Mouse (Mus musculus): ENCODE data around the gene Gsta2. TPM values are rescaled to one million over a fixed set of nuclear protein-coding genes. Genes with fewer than 3 reads are reported as not detected.

Gsta2 gene
- polyA plus RNA-seq, 1 experiment from 2014 or later: 320 TPM

DNA sequence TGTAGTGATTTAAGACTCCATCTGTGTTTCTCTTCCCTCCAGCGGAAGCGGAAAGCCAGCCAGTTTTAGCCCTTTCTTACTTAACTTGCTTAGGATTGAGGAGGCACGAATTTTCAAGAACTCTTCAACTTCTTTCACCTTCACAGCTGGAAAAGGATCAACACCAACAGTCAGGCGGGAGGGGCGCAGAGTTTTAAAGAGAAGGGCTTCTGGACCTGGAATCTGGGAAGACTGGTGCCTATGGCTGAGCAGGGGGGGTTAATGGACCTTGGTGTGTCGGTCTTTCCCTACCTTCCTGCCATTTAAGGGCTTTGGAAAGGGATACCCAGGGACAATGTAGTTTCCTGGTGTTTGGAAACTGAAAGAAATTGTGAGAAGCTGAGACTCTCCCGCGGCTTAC lies 22.0 kb upstream of the Gsta2 start:
- Histone ChIP-seq H3K4me2 (ENCODE audit: low read length) (peak overlapping the region; percentile 59), H3K27me3 (ENCODE audit: insufficient read depth, low read length) (no peaks in the 10 kb centered on the region), H3K36me3 (ENCODE audit: insufficient read depth, low read length) (no peaks in the 10 kb centered on the region), H3K9me3 (replicated peaks; ENCODE audit: low read length) (no peaks in the 10 kb centered on the region), H3K9ac (ENCODE audit: low read depth, low read length) (no peak overlapping the region), H3K4me1 (replicated peaks; ENCODE audit: insufficient read depth, low read length) (peaks cover 6% of the 10 kb centered on the region; the same call in 1 of the 2 replicates), H3K4me3 (replicated peaks; ENCODE audit: low read depth, low read length) (peak overlapping the region; percentile 8; the same call in 1 of the 2 replicates), H3K27ac (no peak overlapping the region)
- WGBS: 28% methylated on average over 8 of the region's 8 CpGs
- DNase-seq (ENCODE audit: low spot score) (no peak), ATAC-seq (replicated peaks; ENCODE audit: low FRiP score, low read depth) (no peak)
- no peak for TF ChIP-seq CTCF (IDR thresholded peaks at IDR 0.05; ENCODE audit: low read depth)

DNA sequence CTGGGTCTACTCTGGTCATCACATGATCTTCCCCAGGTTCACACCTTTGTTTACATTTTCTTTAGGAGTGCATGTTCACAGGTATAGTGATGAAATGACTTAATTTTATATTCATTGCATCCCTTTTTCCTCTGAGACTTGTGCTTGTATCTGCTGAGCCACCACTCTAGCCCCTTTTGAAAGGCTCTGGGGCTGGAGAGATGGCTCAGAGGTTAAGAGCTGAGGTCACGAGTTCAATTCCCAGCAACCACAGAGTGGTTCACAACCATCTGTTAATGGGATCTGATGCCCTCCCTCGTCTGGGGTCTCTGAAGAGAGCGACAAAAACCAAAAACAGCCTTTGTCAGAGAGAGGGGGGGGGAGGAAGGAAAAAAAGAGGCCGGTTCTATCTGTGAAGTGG lies 19.9 kb upstream of the Gsta2 start:
- H3K36me3 ChIP-seq (ENCODE audit: insufficient read depth, low read length): no peaks in the 10 kb centered on the region
- no peaks in the 10 kb centered on the region for H3K27me3 ChIP-seq (ENCODE audit: insufficient read depth, low read length)
- no peak for DNase-seq (ENCODE audit: low spot score)
- 76% methylated on average over 4 of the region's 4 CpGs for WGBS
- H3K9me3 ChIP-seq (replicated peaks; ENCODE audit: low read length): no peaks in the 10 kb centered on the region
- H3K4me1 ChIP-seq (replicated peaks; ENCODE audit: insufficient read depth, low read length): peaks cover 6% of the 10 kb centered on the region; the same call in 1 of the 2 replicates
- no peak overlapping the region for H3K9ac ChIP-seq (ENCODE audit: low read depth, low read length)
- no peak for ATAC-seq (replicated peaks; ENCODE audit: low FRiP score, low read depth)
- H3K4me3 ChIP-seq (replicated peaks; ENCODE audit: low read depth, low read length): no peak overlapping the region
- no peak for TF ChIP-seq CTCF (IDR thresholded peaks at IDR 0.05; ENCODE audit: low read depth)
- no peak overlapping the region for H3K4me2 ChIP-seq (ENCODE audit: low read length)
- no peak overlapping the region for H3K27ac ChIP-seq

DNA sequence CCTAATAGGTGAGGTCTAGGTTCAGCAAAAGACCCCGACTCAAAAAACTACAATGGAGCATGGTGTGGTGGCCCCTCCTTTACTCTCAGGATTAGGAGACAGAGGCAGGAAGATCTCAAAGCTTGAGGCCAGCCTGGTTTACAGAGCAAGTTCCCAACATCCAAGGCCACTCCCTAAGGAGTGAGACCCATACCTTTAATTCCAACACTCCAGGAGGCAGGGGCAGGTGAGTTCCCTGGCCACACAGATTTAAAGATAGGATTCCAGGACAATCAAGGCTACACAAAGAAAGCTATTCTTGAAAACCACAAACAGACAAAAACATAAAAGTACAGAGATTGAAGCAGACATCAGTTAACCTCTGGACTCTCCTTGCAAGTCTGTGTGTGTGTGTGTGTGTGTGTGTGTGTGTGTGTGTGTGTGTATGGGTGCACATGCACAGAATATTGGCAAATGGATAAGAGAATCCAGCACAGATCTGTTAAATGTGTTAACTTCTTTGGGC lies 19.3 kb upstream of the Gsta2 start:
- no peak overlapping the region for H3K4me3 ChIP-seq (replicated peaks; ENCODE audit: low read depth, low read length)
- H3K9ac ChIP-seq (ENCODE audit: low read depth, low read length): no peak overlapping the region
- peaks cover 6% of the 10 kb centered on the region; the same call in 1 of the 2 replicates for H3K4me1 ChIP-seq (replicated peaks; ENCODE audit: insufficient read depth, low read length)
- DNase-seq (ENCODE audit: low spot score) (no peak), ATAC-seq (replicated peaks; ENCODE audit: low FRiP score, low read depth) (no peak)
- H3K27me3 ChIP-seq (ENCODE audit: insufficient read depth, low read length): no peaks in the 10 kb centered on the region
- no peak for TF ChIP-seq CTCF (IDR thresholded peaks at IDR 0.05; ENCODE audit: low read depth)
- no peaks in the 10 kb centered on the region for H3K36me3 ChIP-seq (ENCODE audit: insufficient read depth, low read length)
- no peak overlapping the region for H3K4me2 ChIP-seq (ENCODE audit: low read length)
- H3K9me3 ChIP-seq (replicated peaks; ENCODE audit: low read length): no peaks in the 10 kb centered on the region
- H3K27ac ChIP-seq: no peak overlapping the region
- WGBS: 48% methylated on average over 1 of the region's 1 CpGs

DNA sequence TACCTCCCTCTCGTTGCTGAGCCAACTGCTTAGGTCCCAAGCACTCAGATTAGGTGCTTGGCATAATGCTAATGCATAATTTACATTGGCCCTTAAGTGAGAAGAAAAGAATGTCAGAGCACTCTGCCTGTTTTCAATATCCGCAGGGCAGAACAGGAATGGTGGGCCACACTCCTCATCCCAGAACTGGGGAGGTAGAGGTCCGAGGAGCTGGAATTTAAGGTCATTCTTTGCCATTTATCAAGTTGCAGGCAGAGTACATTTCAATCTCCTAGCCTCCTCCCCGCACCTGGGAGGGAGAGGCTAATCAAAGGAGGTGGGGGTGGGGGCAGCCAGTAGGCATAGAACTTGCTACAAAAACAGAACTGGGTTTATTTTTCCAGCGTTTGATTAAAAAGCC lies 18.8 kb upstream of the Gsta2 start:
- Histone ChIP-seq H3K9ac (ENCODE audit: low read depth, low read length) (no peak overlapping the region), H3K4me2 (ENCODE audit: low read length) (no peak overlapping the region), H3K27ac (no peak overlapping the region), H3K4me1 (replicated peaks; ENCODE audit: insufficient read depth, low read length) (peaks cover 6% of the 10 kb centered on the region; the same call in 1 of the 2 replicates), H3K9me3 (replicated peaks; ENCODE audit: low read length) (no peaks in the 10 kb centered on the region), H3K27me3 (ENCODE audit: insufficient read depth, low read length) (no peaks in the 10 kb centered on the region), H3K36me3 (ENCODE audit: insufficient read depth, low read length) (no peaks in the 10 kb centered on the region), H3K4me3 (replicated peaks; ENCODE audit: low read depth, low read length) (no peak overlapping the region)
- no peak for TF ChIP-seq CTCF (IDR thresholded peaks at IDR 0.05; ENCODE audit: low read depth)
- ATAC-seq (replicated peaks; ENCODE audit: low FRiP score, low read depth) (no peak), DNase-seq (ENCODE audit: low spot score) (no peak)
- 34% methylated on average over 5 of the region's 5 CpGs for WGBS

DNA sequence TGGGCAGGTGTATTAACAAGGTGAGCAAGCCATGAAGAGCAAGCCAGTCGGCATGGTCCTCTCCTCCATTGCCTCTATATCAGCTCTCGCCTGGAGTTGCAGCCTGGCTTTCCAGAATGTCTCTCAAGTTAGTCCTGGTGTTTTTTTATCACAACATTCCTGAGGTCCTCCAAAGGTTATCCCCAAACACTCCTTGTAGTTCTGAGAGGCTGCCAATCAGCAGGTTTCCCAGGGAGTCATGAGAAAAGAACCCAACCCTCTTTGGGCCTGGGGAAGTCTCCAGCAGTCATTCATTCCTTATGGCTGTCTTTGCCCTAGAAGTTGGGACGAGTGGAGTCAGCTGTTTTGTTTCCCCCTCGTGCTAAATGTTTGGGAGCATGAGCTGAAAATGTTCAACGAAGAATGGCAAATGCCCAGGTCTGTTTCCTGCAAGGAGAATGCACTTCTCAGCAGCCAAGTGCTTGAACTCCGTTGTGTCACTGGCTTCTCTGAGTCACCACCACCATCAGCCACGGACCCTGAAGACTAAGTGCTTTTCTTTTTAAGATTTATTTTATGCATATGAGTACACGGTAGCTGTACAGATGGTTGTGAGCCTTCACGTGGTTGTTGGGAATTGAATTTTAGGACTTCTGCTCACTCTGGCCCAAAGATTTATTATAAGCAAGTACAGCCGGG lies 17.4 kb upstream of the Gsta2 start:
- no peak overlapping the region for H3K4me2 ChIP-seq (ENCODE audit: low read length)
- WGBS: 76% methylated on average over 10 of the region's 10 CpGs

DNA sequence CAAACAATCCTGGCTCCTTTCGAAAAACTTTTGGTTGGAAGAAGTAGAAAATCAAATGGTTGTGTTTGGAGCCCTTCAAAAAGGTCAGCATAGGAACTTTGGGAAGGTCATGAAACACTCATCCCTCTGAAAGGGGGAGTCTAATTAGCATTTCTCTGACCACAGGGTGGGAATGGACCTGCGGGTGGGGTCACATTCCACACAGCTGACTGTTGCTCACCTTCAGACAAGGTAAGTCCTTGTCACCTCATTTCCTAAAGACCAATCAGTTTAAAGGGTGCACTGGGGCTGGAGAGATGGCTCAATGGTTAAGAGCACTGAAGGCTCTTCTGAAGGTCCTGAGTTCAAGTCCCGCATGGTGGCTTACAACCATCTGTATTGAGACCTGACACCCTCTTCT lies 15.9 kb upstream of the Gsta2 start:
- no peaks in the 10 kb centered on the region for H3K4me1 ChIP-seq (replicated peaks; ENCODE audit: insufficient read depth, low read length)
- H3K4me3 ChIP-seq (replicated peaks; ENCODE audit: low read depth, low read length): no peak overlapping the region
- DNase-seq (ENCODE audit: low spot score) (no peak), ATAC-seq (replicated peaks; ENCODE audit: low FRiP score, low read depth) (no peak)
- no peak for TF ChIP-seq CTCF (IDR thresholded peaks at IDR 0.05; ENCODE audit: low read depth)
- no peaks in the 10 kb centered on the region for H3K36me3 ChIP-seq (ENCODE audit: insufficient read depth, low read length)
- no peak overlapping the region for H3K9ac ChIP-seq (ENCODE audit: low read depth, low read length)
- H3K9me3 ChIP-seq (replicated peaks; ENCODE audit: low read length): no peaks in the 10 kb centered on the region
- no peak overlapping the region for H3K27ac ChIP-seq
- no peaks in the 10 kb centered on the region for H3K27me3 ChIP-seq (ENCODE audit: insufficient read depth, low read length)
- H3K4me2 ChIP-seq (ENCODE audit: low read length): no peak overlapping the region
- WGBS: 98% methylated on average over 3 of the region's 3 CpGs

More for the DNA sequence above, 17.4 kb upstream of the Gsta2 start:
- no peak overlapping the region for H3K27ac ChIP-seq
- no peaks in the 10 kb centered on the region for H3K9me3 ChIP-seq (replicated peaks; ENCODE audit: low read length)
- ATAC-seq (replicated peaks; ENCODE audit: low FRiP score, low read depth) (no peak), DNase-seq (ENCODE audit: low spot score) (no peak)
- TF ChIP-seq CTCF (IDR thresholded peaks at IDR 0.05; ENCODE audit: low read depth): no peak
- peaks cover 3% of the 10 kb centered on the region; the same call in 1 of the 2 replicates for H3K4me1 ChIP-seq (replicated peaks; ENCODE audit: insufficient read depth, low read length)
- no peak overlapping the region for H3K9ac ChIP-seq (ENCODE audit: low read depth, low read length)
- H3K4me3 ChIP-seq (replicated peaks; ENCODE audit: low read depth, low read length): no peak overlapping the region
- H3K27me3 ChIP-seq (ENCODE audit: insufficient read depth, low read length): no peaks in the 10 kb centered on the region
- no peaks in the 10 kb centered on the region for H3K36me3 ChIP-seq (ENCODE audit: insufficient read depth, low read length)

All from kidney, postnatal 0 days (tissue).